Mouse (Mus musculus): ENCODE measurements around the gene Abcb5.

Gene Abcb5

GRCm38 (mm10) chr12:118847861-118848495, 118.2 kb downstream of the Abcb5 start:
- no peak for DNase-seq (ENCODE audit: low read depth, low spot score)

GRCm38 (mm10) chr12:118847381-118847780, 118.8 kb downstream of the Abcb5 start:
- no peak for DNase-seq (ENCODE audit: low read depth, low spot score)

- no peak for DNase-seq (ENCODE audit: low read depth, low spot score)
These were observed 119.4 kb downstream of the Abcb5 start for GRCm38 (mm10) chr12:118846649-118847321.

GRCm38 (mm10) chr12:118846221-118846620, 120.0 kb downstream of the Abcb5 start, which contains the start of gene Sp8:
Gene Sp8 (plus strand): TSS chr12:118846329.
- no peak for DNase-seq (ENCODE audit: low read depth, low spot score)

GRCm38 (mm10) chr12:118845351-118845750, 120.9 kb downstream of the Abcb5 start:
- DNase-seq (ENCODE audit: low read depth, low spot score), result no peak

GRCm38 (mm10) chr12:118844841-118845240, 121.4 kb downstream of the Abcb5 start:
- DNase-seq (ENCODE audit: low read depth, low spot score), result no peak

- no peak for DNase-seq (ENCODE audit: low read depth, low spot score)
These were observed 122.1 kb downstream of the Abcb5 start for GRCm38 (mm10) chr12:118844111-118844510.

GRCm38 (mm10) chr12:118842671-118843411, 123.4 kb downstream of the Abcb5 start:
- DNase-seq (ENCODE audit: low read depth, low spot score), result no peak

GRCm38 (mm10) chr12:118841971-118842550, 124.2 kb downstream of the Abcb5 start:
- DNase-seq (ENCODE audit: low read depth, low spot score), result no peak

- no peak for DNase-seq (ENCODE audit: low read depth, low spot score)
These were observed 124.8 kb downstream of the Abcb5 start for GRCm38 (mm10) chr12:118841381-118841922.

GRCm38 (mm10) chr12:118840861-118841260, 125.4 kb downstream of the Abcb5 start:
- no peak for DNase-seq (ENCODE audit: low read depth, low spot score)

- DNase-seq (ENCODE audit: low read depth, low spot score), result no peak
These were observed 125.9 kb downstream of the Abcb5 start for GRCm38 (mm10) chr12:118840301-118840700.

GRCm38 (mm10) chr12:118839398-118839797, 126.8 kb downstream of the Abcb5 start:
- no peak for DNase-seq (ENCODE audit: low read depth, low spot score)

GRCm38 (mm10) chr12:118838260-118838659, 128.0 kb downstream of the Abcb5 start:
- DNase-seq (ENCODE audit: low read depth, low spot score), result no peak

GRCm38 (mm10) chr12:118837361-118837760, 128.9 kb downstream of the Abcb5 start:
- DNase-seq (ENCODE audit: low read depth, low spot score), result no peak

- DNase-seq (ENCODE audit: low read depth, low spot score), result no peak
These were observed 129.5 kb downstream of the Abcb5 start for GRCm38 (mm10) chr12:118836411-118837341.

GRCm38 (mm10) chr12:118829881-118830280, 136.3 kb downstream of the Abcb5 start:
- no peak for DNase-seq (ENCODE audit: low read depth, low spot score)

Data from c-Kit-negative CD71-positive TER-119-positive erythroid progenitor cells, embryonic 14.5 days (primary cell).